Mouse (Mus musculus) liver, embryonic 14.5 days (tissue): ENCODE data around the gene AI182371.

Experiments used
- CTCF ChIP-seq: IDR thresholded peaks from 2 replicates; pipeline ENCODE4 v1.5.1; 2016; ENCODE audit warnings: antibody characterized with exemption, low read depth, control low read depth
- EP300 ChIP-seq: IDR thresholded peaks from 2 replicates; pipeline ENCODE4 v1.6.1; 2016; ENCODE audit warnings: antibody characterized with exemption, low read depth

GRCm38 (mm10) chr2:35101443-35101842, at the start of gene AI182371:
- no peak for TF ChIP-seq EP300
- no peak for TF ChIP-seq CTCF
